Mouse (Mus musculus) ES-Bruce4 (cell line): ENCODE measurements at regions not wholly inside any gene's neighbourhood (a gene's known extent, or its start where the extent isn't known, plus 50 kb on each side); places are given as distances from the start of the nearest gene placed in this dataset.

Experiments used
- H3K27ac ChIP-seq: 2 replicates; pipeline ENCODE4 v1.5.1; 2012; ENCODE audit warnings: low read length, inconsistent platforms; ENCODE audit not compliant: insufficient read depth
- H3K27me3 ChIP-seq: 2 replicates; pipeline ENCODE4 v1.6.1; 2012; ENCODE audit warnings: mild to moderate bottlenecking, low read length, inconsistent platforms; ENCODE audit not compliant: control insufficient read depth, poor library complexity, insufficient read depth, severe bottlenecking
- H3K36me3 ChIP-seq: 2 replicates; pipeline ENCODE4 v1.6.1; 2012; ENCODE audit warnings: inconsistent platforms, mild to moderate bottlenecking, low read length, moderate library complexity; ENCODE audit not compliant: control insufficient read depth, poor library complexity, insufficient read depth, severe bottlenecking
- H3K4me1 ChIP-seq: one replicate; pipeline ENCODE4 v1.8.1; 2011; ENCODE audit warnings: low read length; ENCODE audit not compliant: control insufficient read depth, insufficient read depth
- H3K4me3 ChIP-seq: 2 replicates; pipeline ENCODE4 v1.5.1; 2011; ENCODE audit warnings: low read depth, mild to moderate bottlenecking, low read length
- H3K9ac ChIP-seq: 2 replicates; pipeline ENCODE4 v1.6.1; 2012; ENCODE audit warnings: low read depth, mild to moderate bottlenecking, inconsistent platforms; ENCODE audit not compliant: poor library complexity, severe bottlenecking
- H3K9me3 ChIP-seq: replicated peaks from 2 replicates; pipeline ENCODE4 v1.6.1; 2012; ENCODE audit warnings: mild to moderate bottlenecking, low read length, inconsistent platforms; ENCODE audit not compliant: control insufficient read depth, poor library complexity, insufficient read depth, severe bottlenecking
- CTCF ChIP-seq: IDR thresholded peaks from one replicate; pipeline ENCODE4 v1.8.1; 2011; ENCODE audit warnings: low read depth, low read length
- EP300 ChIP-seq: IDR thresholded peaks from 2 replicates; pipeline ENCODE4 v1.6.1; 2011; ENCODE audit warnings: low read depth, low read length; ENCODE audit not compliant: insufficient read depth
- POLR2A ChIP-seq: IDR thresholded peaks from one replicate; pipeline ENCODE4 v1.8.1; 2011; ENCODE audit warnings: low read length; ENCODE audit not compliant: insufficient read depth

DNA sequence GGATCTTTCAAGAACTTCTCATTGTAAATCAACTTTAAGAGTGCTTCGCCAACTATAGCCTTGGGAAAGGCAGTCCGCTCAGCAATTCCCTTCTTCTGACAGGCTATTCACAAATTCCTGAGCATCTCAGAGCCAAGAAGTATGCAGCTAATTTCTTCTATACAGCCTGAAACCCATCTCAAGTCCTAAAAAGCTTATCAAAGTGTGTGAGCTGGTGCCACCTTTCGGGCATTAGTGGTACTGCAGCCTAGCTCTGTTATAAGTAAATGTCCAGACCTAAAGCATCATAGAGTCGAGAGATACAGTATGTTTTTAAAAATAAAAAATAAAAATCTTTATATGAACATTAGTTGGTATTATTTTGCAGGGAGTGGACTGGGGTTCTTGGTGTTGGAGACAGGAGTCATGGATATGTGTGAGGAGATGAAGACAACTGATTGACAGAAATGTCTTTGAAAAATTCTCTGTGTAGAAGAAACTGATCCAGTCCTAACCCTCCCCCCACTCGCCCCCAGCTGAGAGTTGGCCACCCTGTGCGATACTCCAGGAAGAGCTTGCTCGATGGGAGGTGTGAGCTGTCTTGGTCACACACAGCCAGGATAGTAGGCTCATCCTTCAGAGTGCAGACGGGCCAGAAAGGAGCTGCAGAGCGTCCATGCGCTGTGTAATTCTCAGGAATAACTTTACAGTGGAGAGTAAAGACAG lies 56.4 kb downstream of the Bod1 start:
- H3K4me3 ChIP-seq = no peak overlapping the region
- H3K9me3 ChIP-seq = no peaks in the 10 kb centered on the region
- TF ChIP-seq EP300 (no peak), CTCF (no peak), POLR2A (no peak)
- no peak overlapping the region for H3K9ac ChIP-seq
- no peaks in the 10 kb centered on the region for H3K4me1 ChIP-seq
- no peak overlapping the region for H3K27ac ChIP-seq
- no peaks in the 10 kb centered on the region for H3K27me3 ChIP-seq
- no peaks in the 10 kb centered on the region for H3K36me3 ChIP-seq

DNA sequence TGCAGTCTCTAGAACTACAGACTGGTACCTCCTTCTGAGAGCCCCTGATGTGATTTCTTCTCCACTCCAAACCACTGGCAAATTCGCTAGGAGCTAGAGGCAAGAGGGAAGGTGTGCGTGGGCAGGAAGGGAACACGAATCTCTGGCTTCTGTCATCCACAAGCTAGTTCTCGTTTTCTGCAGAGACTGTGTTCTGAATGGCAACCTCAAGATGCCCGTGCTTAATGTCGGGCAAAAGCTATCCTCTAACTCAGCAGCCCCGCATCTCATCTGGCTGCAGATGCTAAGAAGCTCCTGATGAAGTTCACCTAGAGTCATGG lies 57.3 kb downstream of the Bod1 start:
- Histone ChIP-seq H3K4me1 (no peaks in the 10 kb centered on the region), H3K9me3 (no peaks in the 10 kb centered on the region), H3K27ac (no peak overlapping the region), H3K9ac (no peak overlapping the region), H3K4me3 (no peak overlapping the region), H3K27me3 (no peaks in the 10 kb centered on the region), H3K36me3 (no peaks in the 10 kb centered on the region)
- TF ChIP-seq POLR2A = no peak
- no peak for TF ChIP-seq EP300
- TF ChIP-seq CTCF = no peak

DNA sequence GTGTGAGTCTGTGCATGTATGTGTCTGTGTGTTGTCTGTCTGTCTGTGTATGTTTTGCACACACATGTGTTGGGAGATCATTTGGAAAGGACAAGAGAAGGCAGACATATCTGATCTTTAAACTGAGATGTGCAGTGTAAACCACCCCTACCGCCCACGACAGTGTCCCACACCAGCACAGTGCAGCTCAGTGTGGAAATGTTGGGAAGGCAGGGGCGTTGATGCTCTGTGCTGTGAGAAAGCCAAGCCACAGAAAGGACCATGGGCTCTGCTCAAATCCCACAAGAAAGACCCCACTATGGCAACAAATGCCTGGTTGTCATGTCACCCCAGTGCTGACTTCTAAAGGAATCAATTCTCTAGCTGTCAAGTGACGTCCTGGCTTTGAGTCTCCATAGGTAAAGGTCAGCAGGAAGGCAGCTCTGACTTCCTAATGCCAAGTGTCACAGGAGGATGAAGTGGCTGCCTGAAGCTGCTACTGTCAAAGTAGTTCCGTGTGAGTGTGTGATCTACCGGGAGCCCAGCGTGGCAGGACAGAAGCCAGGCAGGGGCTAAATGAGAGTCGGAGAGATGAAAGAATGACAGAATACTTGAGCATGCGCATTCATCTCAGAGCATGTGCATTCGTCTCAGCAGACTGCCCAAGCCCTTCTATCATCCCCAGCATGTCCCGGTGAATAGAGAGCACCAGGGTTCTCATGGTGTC lies 57.8 kb downstream of the Bod1 start:
- Histone ChIP-seq H3K4me3 (no peak overlapping the region), H3K4me1 (no peaks in the 10 kb centered on the region), H3K36me3 (no peaks in the 10 kb centered on the region), H3K9ac (no peak overlapping the region), H3K9me3 (no peaks in the 10 kb centered on the region), H3K27me3 (no peaks in the 10 kb centered on the region), H3K27ac (no peak overlapping the region)
- TF ChIP-seq POLR2A (no peak), EP300 (no peak)

DNA sequence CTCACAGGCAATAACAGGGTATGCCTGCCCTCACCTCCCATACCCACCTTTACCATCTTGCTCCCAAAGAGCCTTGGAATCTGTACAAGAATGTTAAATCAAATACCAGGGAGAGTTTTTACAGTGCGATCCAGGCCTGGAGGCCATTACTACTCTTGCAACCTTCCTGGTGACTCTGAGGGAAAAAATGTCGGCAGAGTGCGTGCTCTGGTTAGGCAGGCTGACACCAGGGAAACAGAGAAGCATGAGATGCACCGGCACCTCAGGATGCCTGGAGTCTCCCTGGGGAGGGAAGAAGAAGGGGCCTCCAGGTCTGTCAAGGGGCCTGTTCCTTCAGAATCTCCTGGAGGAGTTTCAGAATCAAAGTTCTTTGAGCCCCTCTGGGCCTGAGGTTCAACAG lies 63.2 kb downstream of the Bod1 start:
- H3K9ac ChIP-seq = no peak overlapping the region
- H3K36me3 ChIP-seq = no peaks in the 10 kb centered on the region
- no peak overlapping the region for H3K4me3 ChIP-seq
- TF ChIP-seq CTCF (no peak), EP300 (no peak), POLR2A (no peak)
- H3K4me1 ChIP-seq = no peaks in the 10 kb centered on the region
- no peaks in the 10 kb centered on the region for H3K27me3 ChIP-seq
- H3K9me3 ChIP-seq = no peaks in the 10 kb centered on the region
- H3K27ac ChIP-seq = no peak overlapping the region

DNA sequence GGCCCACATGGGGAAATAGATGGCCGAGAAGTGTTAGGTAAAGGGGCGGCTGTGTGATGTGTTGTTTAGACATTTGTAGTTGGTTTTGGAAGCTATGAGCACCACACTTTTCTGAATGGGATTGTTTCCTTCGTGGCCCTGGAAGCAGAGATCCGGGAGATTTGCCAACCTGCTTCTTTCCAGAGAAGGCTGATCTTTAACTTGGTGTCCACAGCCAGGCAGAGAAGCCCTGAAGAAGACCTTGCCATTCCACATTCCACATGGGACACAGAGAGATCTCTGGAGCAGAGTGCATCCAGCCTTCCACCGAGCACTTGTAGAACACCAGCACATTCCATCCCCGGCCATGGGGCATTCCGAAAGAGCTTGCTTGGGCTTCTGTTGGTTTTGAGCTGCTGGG lies 70.2 kb downstream of the Bod1 start:
- H3K27ac ChIP-seq = no peak overlapping the region
- no peak overlapping the region for H3K9ac ChIP-seq
- H3K9me3 ChIP-seq = peaks cover 3% of the 10 kb centered on the region
- H3K4me3 ChIP-seq = no peak overlapping the region
- TF ChIP-seq EP300 = no peak
- H3K27me3 ChIP-seq = no peaks in the 10 kb centered on the region
- no peaks in the 10 kb centered on the region for H3K36me3 ChIP-seq
- no peaks in the 10 kb centered on the region for H3K4me1 ChIP-seq

DNA sequence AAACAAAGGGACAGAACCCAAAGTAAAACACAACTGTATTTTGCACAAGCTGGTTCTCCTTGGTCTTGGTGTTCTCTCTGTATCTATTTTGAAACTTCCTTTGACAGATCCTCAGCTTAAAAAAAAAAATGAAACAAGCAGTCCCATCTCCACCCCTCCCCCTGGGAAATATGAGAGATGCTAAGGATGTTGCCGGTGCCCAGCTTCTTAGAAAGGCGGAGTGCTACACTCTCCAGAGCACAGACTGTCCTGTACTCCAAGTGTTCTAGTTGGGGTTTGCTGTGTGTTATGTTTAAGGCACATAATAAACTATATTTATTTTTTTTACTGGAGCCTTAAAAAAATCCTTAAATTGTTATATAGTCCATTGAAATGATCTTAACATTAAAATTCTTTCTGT lies 78.1 kb downstream of the Bod1 start:
- Histone ChIP-seq H3K9me3 (peaks cover 3% of the 10 kb centered on the region; the same call in 1 of the 2 replicates), H3K9ac (no peak overlapping the region), H3K27me3 (no peaks in the 10 kb centered on the region), H3K4me1 (no peaks in the 10 kb centered on the region), H3K27ac (no peak overlapping the region), H3K36me3 (no peaks in the 10 kb centered on the region), H3K4me3 (no peak overlapping the region)
- TF ChIP-seq EP300 (no peak), POLR2A (no peak), CTCF (no peak)
